Mouse (Mus musculus) frontal cortex, adult (tissue): Measurements from ENCODE around the gene Ypel2.

ENCODE experiments used
- ATAC-seq: cut with Nextera tagmentation; 2 replicates; pipeline ENCODE4 v1.9.2; 2017; ENCODE audit warnings: mild to moderate bottlenecking, moderate library complexity, mixed read lengths; ENCODE audit not compliant: low TSS enrichment

Gene Ypel2

DNA sequence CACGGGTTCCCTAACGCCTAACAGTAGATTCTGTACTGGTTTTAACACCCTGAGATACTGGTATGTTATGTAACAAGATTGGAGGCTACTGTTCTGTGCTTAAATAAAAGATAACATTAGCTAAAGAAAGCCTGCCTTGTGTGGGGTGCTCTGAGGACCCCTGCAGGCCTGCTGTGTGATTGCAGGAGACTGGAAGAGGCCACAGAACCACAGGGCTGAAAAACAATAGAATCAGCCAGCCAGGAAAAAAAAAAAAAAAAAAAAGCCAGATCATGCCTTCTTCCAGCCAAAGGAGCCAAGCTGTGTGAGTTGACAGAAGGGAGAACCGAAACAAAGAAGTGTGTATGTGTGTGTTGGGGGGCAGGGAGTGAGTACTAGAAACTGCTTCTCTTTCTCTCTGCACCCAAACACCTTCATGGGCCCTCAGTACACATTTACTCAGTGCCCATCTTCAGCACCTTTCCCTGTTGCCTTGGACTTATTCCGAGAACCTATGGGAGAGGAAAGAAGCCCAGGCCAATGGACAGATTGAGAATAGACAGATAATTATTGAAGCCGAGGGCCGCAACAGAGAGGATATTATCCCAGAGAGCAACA is 2.2 kb upstream of the Ypel2 start:
- peak; percentile 66 for ATAC-seq

DNA sequence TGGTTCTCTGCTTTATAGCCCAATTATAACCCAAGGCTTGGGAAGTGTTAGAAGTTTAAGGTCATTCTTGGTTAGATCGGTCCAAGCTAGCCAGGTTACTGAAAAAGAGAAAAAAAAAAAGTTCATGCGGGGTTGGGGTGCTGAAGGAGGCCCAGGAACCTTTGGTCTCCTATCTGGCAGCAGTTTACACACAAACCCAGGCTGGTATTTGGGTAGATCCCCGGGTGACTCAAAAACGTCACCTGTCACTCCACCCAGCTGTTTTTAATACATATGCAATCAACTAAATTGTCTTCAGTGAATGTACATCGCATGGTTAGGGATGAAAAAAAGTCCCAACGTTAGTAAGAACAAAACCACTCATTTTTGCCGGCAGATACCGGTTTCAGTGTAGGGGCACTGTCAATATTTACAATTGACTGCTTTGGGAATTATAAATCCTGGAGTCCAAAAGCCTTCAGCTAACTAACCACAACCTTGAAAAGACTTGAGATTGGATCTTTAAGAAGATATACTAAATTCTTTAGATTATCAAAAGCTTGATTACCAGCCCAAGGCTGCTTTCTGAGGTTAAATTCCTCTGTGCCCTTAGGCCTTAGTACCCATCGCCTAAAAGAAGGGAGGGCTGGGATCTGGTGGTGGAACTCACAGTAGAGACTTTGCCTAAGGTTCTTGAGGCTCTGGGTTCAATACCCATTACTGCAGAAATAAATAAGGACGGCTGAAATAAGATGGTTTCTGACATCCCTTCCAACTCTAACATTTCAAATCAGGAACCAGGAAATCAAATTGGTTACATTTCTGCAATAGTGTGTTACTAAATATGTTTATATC is 1.5 kb upstream of the Ypel2 start:
- ATAC-seq = no peak

DNA sequence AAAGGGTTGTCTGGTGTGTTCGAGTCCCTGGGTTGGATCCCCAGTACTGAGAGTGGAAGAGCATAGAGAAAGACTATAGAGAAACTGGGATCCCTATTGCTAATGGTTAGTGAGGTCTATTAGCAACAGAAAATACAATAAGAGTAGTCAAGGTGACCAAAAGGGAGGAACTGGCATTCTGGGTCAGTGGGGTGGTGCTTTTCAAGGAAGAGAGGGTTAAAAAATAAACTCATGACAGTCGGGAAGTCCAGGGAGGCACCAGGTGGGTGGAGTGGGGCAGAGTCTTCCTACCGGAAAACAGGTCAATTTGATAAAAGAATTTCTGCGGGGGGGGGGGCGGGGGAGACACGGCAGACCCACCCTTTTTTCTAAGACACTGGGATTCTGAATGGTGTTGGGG is 823 bp upstream of the Ypel2 start:
- no peak for ATAC-seq

DNA sequence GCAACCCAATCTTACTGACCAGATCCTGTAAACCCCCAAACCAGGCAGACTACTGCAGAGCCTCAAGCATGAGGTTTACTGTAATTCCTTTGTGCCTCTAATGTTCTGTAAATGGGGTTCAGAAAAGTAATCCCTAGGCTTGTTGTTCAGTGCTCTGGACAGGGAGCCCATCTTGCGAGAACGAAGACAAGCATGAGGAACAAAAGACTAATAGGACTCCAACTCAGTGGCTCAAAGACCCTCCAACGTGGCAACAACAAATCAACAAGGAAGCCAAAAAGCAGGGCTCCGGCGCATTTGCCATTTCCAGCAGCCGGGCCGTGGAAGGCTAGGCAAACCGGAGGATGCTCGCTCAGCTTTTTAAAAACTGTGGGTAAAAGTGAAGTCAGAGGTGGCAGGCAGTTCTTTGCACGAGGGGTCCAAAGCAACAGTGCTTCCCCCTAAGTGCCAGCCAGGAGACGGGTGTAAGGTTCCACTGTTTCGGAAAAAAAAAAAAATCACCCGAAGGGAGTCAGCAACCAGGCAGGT is 982 bp downstream of the Ypel2 start:
- no peak for ATAC-seq

DNA sequence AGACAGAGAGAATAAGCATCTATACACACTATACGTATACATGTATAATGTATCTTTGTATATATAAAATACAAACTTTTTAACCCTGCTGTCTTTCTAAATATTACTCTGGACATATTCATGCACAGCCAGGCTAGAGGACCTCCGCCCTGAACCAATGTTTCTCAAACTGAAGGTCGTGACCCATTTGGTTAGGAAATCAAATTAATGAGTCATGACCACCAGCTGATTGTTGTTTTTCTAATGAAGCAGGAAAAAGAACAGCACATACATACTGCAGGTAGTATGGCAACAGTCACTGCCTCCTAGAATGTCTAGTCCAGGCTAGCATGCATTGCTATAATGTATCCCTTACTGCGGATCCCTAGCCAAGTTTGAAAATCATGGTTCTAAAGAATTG is 2.3 kb downstream of the Ypel2 start:
- no peak for ATAC-seq

DNA sequence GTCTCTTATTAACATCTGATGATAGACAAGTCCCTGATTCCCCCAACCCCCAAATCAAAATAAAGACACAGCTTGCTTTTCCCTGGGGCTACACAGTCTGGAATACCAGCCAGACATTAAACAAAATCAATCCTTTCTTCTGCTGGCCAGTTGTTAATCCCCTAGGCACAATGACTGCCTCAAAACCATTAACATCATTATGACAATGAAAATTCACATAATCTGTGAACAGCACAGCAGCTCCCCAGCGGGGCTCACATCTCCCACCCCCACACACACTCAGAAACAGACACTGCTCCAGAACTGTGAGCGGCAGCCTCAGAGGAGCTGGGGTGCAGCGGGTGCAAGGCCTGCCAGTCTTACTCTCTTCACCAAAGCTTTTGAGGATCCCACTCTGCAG is 3.2 kb downstream of the Ypel2 start:
- no peak for ATAC-seq

DNA sequence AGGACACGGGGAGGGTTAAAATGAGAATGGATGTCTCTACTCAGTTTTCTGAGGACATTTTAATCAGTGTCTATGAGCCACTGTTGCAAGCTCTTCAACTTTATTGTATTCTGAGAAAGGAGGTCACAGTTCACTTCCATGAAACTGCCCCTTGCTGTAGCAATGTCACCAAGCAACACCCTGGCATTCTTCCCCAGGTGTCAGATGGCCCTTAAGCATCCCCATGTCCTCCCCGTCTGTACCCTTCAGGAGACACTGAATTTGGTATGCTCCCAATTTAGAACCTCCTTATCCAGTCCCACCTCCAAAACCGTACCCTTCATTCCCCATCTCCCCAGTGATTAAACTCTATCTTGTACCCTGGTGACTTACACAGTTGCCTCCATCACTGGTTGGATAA is 8.5 kb downstream of the Ypel2 start:
- no peak for ATAC-seq

DNA sequence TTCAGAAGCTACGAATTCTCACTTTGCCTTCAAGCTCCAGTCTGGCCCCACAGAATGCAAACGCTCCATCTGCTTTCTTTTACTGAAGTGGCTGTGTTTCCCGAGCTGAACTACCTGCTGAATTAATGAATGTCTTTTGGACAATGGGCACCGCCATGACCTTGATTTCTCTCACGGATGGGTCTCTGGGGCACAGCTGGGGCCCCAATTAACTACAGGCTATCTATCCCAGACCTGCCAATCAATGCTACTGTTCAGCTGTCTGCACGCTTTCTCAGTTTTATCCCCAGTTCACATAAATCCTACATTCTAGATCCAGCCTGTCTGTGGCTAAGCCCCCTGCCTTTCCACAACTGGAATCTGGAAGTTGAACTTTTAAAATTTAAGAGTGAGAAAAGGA is 10.5 kb downstream of the Ypel2 start:
- no peak for ATAC-seq

DNA sequence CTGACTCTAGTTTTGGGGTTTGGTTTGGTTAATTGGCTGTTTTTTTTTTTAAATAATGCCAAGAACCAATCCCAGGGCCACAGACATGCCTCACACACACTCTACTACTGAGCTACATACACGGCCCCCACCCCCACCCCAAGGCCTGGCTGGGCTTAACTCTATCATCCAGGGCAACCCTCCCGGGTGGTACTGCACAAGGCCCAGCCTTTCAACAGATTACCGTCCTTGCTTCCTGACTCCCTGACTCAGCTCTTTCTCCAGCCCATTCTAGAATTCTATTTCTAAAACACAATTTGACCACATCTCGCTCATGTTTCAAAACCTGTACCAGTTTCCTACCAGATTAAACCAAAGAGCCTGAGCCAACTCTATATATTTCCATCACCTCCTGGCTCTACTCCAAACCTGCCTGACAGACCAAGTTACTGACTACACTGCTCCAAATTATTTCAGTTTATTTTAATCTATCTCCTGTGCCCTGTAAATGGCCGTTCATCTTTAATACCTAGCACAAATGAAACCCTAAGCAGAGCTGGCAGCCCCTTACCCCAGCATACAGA is 12.2 kb downstream of the Ypel2 start:
- peak; percentile 46; the same call in 1 of the 2 replicates for ATAC-seq

DNA sequence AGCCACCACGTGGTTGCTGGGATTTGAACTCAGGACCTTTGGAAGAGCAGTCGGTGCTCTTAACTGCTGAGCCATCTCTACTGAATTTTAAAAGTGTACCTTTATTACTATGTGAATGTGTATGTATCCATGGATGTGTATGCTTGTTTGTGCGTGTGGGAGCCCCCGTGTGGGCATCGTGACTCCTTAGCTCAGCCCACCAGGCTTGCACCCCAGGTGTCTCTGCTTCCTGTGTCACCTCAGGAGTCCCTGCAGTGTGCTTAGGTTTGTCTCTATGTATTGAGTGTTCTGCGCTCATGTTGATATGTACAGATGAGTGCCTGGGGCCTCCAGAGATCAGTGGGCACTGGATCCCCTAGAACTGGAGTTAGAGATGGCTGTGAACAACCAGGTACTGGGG is 13.0 kb downstream of the Ypel2 start:
- no peak for ATAC-seq

DNA sequence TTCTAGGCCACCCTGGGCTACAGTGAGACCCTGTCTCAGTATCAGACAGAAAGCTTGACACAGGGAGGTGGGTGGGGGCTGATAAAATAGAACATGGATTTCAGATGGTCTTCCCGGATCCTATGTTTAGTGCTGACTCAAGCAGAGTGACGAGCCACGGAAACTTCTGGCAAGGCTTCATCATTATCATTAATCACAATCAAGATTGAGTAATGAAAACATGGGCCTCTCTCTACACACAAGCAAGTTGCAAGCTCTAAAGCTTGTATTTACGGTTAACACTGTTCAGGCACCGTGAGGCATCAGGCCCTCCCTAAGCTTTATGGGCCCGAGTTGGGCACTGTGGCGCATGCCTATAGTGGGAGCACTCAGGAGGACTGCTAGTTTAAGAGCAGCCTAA is 13.7 kb downstream of the Ypel2 start:
- ATAC-seq = no peak

DNA sequence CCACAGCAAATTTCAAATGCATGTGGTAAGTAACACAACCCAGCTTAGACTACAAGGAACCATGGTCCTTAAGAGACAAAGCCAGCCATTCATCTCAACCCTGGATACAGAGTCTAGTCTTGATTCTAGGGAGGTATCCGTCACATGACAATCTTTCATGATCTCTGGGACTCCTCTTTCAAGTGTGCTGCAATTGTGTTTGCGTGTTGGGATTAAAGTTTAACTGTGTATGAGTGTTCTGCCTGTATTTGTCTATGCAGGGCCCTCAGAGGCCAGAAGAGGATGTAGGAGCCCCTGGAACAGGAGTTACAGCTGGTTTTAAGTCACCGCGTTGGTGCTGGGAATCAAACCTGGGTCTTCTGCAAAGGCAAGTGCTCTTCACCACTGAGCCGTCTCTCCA is 16.3 kb downstream of the Ypel2 start:
- ATAC-seq = no peak

DNA sequence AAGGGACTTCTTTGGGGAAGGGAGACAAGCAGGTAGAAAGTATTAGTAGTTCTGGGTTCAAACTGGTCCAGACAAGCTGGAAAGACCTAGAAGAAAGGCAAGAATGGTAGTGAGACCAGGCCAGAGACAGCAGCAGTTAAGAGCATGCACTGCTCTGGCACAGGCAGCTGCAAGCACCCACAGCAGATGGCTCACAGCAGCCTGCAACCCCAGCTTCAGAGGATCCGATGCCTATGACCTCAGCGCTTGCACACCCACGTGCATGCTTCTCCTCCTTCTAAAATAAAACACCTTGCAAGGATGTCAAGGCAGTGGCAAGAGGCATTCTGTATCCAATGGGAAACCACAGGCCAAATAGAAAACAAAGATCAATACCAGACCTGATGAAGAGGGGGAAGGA is 19.1 kb downstream of the Ypel2 start:
- ATAC-seq = 0 out of 2 replicates have a peak, but pooled peaks have one; percentile 41

DNA sequence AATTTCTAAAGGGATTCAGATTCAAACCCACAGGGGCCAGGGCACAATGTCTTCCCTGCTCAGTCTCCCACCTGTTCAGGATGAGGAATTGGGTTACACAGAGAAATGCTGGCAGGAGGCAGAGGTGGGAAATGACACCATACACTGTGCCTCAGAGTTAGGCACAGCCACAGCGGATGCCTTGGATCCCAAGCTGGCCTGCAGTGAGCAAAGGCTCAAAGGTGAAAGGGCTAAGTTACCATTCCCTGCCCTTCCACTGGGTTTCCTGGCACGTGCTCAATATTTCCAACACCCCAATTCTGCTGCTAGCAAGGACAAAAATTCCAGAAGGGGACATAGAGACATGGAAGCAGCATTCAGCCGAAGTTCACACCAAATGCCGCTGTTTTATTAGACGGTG is 20.3 kb downstream of the Ypel2 start:
- no peak for ATAC-seq

DNA sequence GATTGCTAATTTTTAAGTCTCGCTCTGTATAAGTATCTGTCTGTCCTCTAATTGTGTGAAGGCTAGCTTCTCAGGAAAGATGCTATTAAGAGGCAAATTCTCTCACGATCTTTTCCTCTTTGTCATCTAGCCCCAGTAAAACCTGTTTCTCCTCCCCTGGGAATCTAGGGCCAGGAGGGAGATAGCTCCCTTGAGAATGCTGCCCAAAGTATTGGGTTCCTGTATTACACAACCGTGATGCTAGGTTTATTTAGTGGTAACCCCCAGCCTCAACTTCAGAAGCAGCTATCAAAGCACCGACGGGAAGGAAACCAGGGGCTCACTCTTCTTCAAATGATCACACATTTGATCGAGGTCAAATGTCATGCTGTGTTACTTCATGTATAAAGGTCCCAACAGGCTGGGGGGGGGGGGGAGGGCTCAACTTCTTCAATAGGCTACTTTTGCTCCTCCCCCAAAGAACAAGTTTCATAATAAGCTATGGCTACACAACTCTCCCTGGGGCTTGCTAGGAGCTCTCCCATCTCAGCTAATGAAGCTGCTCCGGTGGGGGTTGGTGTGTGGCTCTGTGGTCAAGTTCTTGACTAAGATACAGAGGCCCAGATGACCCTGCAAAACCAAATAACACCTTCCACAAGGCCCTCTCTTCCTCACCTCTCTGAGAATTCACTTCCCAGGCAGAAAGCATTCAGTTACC is 22.3 kb downstream of the Ypel2 start:
- ATAC-seq = no peak

DNA sequence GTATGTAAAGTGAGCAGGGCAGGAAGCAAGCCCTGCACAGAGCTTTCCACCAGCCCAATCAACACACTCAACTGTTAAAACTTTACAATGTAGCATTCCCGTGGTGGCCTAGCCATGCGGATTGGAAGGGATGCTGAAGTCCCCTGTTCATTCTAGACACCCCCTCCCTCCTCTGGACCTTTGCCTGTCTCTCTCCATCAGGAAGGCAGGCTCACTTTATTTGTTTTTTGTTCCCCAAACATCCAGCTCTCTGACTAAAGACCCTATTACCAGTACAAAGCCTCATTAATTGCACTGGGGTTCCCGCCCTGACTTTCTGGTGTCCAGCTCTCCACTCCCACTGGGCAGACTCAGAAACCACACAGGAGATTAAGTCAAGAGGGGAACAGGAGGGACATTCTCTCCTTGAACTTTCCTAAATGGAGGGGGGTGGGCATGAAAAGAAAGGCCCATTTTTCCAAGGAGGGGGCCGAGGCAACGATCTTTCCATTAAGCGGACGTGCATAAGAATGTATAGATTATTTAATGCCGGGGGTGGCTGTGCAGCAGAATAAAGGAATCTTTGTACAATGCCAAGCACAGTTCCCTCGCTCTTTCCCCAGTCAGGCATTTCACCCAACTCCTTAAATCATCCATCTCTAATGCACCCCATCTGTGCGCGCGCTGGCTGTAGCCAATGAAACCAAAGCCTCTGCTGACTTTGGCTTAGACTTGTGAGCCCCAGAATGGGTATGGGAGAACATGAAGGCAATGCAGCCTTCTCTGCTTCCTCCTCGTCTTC is 24.3 kb downstream of the Ypel2 start:
- ATAC-seq = no peak

DNA sequence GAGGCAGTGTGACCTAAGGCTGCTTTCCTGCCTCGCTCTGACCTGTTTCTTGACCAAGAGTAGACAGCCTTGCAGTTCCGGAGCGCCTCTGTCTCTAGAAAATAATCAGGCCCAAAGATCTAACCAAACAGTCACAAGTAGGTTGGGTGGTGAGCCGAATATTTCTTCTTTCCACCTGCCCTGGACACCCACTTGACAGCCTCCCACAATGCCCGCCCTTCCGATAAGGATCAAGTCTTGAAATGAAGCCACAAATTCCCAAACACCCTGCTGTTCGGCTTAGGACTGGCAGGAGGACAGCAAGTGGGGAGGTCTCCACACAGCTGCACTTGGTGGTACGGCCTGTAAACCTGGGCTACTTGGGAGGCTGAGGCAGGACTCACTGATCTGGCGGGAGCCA is 26.0 kb downstream of the Ypel2 start:
- ATAC-seq = no peak

DNA sequence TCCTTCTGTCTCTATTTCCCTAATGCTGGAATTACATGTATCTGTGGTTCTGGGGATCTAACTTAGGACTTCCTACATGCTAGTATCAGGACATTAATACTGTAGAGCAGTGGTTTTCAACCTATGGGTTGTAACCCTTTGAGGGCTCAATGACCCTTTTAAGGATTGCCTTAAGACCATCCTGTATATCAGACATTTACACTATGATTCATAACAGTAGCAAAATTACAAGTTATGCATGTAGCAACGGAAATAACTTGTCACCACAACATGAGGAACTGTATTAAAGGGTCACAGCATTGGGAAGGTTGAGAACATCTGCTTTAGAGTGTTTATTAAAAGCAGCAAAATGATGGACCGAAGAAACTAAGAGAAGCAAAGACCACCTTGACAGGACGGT is 26.8 kb downstream of the Ypel2 start:
- no peak for ATAC-seq

DNA sequence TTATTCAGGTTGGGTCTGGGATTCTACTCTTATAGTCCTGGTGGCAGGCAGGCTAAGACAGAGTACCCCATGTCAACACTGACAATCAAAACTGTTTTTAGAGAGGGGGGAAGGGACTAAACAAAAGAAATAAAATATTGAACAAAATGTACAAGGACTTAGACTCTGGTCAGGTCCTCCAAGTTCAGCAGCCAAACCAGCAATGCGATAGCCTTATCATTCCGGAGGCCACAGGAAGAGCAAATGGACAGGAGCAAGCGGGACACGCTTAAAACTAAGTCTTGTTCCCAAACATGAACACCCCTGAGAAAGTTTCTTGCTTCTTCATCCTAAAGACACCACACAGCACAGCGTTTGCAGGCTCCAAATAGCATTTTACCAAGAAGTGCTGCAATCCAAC is 28.4 kb downstream of the Ypel2 start:
- ATAC-seq = no peak

DNA sequence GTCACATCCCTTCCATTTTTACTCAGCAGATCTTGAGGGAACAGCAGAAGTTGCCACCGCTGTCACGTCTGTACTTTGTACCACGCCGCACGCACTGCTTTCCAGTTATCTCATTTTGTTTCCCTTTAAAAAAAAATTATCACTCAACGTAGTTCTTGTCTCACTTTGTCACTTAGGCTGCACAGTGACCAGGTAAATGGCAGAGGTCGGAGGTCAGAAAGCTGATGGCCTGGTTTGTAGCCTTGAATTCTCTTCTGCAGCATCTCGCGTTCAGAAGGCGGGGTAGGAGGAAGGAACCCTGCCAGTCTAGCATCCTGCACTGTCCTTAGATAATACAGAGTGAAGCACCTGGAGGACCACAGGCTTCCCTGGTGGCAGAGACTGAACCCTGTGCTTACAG is 29.8 kb downstream of the Ypel2 start:
- ATAC-seq = no peak

DNA sequence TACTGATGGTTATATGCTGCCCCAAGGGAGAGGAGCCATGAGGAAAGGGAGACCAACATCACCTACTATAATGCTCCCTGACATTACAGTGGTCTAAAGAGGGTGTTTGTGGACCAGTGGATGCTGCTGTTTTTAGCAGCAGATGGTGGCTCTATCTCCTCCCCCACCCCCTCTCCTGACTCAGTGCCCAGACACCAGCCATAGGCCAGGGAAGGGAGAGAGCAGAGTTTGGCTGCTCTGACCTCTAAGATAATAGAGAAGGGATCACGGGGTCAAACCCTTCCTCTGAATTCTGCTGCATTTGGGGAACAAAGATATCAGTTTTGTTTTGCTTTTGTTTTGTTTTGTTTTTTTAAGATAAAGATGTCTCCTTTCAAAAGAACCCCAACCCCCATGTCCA is 30.5 kb downstream of the Ypel2 start:
- no peak for ATAC-seq

DNA sequence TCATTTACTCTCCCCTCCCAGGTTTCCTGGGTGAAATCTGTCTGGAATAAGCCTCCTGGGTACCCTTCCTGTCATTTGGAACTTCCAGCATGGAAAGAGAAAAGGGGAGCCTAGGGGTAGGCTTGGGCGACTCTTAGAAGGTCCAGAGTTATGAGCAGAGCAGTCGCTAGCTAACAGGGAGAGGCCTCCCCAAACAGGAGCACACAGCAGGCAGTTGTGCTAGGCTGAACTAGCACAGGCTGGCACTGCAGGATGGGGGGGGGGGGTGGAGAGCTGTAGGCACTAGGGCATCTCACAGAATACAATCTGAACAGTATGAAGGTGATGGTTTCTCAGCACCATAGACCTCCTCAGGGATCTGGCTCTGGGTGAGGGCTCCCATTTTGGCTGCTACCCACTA is 31.1 kb downstream of the Ypel2 start:
- peak; percentile 53 for ATAC-seq
